Mouse (Mus musculus) CH12.LX (cell line): ENCODE results near the gene Card11.

Experiments used
- CHD1 ChIP-seq: IDR thresholded peaks from 2 replicates; pipeline ENCODE4 v1.6.1; 2012; ENCODE audit warnings: low read depth, low read length, improper control_type of control experiment, inconsistent platforms
- CHD2 ChIP-seq: IDR thresholded peaks from 2 replicates; pipeline ENCODE4 v1.6.1; 2011; ENCODE audit warnings: low read length, improper control_type of control experiment
- E2F4 ChIP-seq: IDR thresholded peaks from 2 replicates; pipeline ENCODE4 v1.6.1; 2011; ENCODE audit warnings: low read depth, low read length, improper control_type of control experiment; ENCODE audit not compliant: insufficient replicate concordance
- ELF1 ChIP-seq: IDR thresholded peaks from 2 replicates; pipeline ENCODE4 v1.6.1; 2014; ENCODE audit warnings: low read depth, mild to moderate bottlenecking, inconsistent platforms, low read length, improper control_type of control experiment
- EP300 ChIP-seq: IDR thresholded peaks from 2 replicates; pipeline ENCODE4 v1.6.1; 2011; ENCODE audit warnings: low read length, improper control_type of control experiment
- MAX ChIP-seq: IDR thresholded peaks from 2 replicates; pipeline ENCODE4 v1.6.1; 2011; ENCODE audit warnings: low read length, improper control_type of control experiment
- MAZ ChIP-seq: IDR thresholded peaks from 2 replicates; pipeline ENCODE4 v1.6.1; 2012; ENCODE audit warnings: low read depth, mild to moderate bottlenecking, inconsistent platforms, low read length, improper control_type of control experiment, moderate library complexity
- ZC3H11A ChIP-seq: IDR thresholded peaks from 2 replicates; pipeline ENCODE4 v1.6.1; 2012; ENCODE audit warnings: low read depth, mild to moderate bottlenecking, inconsistent platforms, low read length, improper control_type of control experiment

GRCm38 (mm10) chr5:141005491-141005890 is 5.1 kb upstream of the Card11 start:
- no peak for TF ChIP-seq CHD2
- TF ChIP-seq CHD1 = no peak
- TF ChIP-seq MAZ = no peak
- peak; percentile 39; the same call in 1 of the 2 replicates for TF ChIP-seq EP300
- no peak for TF ChIP-seq MAX
- no peak for TF ChIP-seq E2F4
- no peak for TF ChIP-seq ZC3H11A
- no peak for TF ChIP-seq ELF1
